Mouse (Mus musculus): ENCODE data around the gene Scarf1. TPM values are rescaled to one million over a fixed set of nuclear protein-coding genes. Genes with fewer than 3 reads are reported as not detected.

Gene Scarf1
- total and polyA plus RNA-seq, 3 experiments = 0.15 to 0.28 TPM; not detected in 1

- Histone ChIP-seq H3K4me1 (ENCODE audit: control insufficient read depth in 1 of 2, insufficient read depth in 2 of 2, low read length in 2 of 2) (peaks cover 3 to 20% of the 10 kb centered on the region in 2 experiments), H3K27ac (ENCODE audit: control insufficient read depth, low read depth, low read length) (no peak overlapping the region), H3K4me3 (ENCODE audit: control insufficient read depth in 1 of 2, insufficient read depth in 1 of 2, low read depth in 2 of 2, low read length in 2 of 2) (no peak overlapping the region), H3K36me3 (ENCODE audit: control insufficient read depth in 1 of 2, insufficient read depth in 2 of 2, low read length in 2 of 2) (peaks cover 0 to 16% of the 10 kb centered on the region in 2 experiments; a peak in 2 of 4 replicates), H3K27me3 (ENCODE audit: control insufficient read depth in 1 of 2, insufficient read depth in 2 of 2, low read length in 2 of 2) (no peaks in the 10 kb centered on the region), H3K9ac (ENCODE audit: control insufficient read depth, low read depth, low read length, poor library complexity, severe bottlenecking) (no peak overlapping the region), H3K9me3 (replicated peaks; ENCODE audit: insufficient read depth, low read length) (no peaks in the 10 kb centered on the region), H3K79me2 (ENCODE audit: control insufficient read depth, insufficient read depth, low read length, poor library complexity) (no peaks in the 10 kb centered on the region)
- DNase-seq (ENCODE audit: low read depth, low spot score) = no peak
- no peak for TF ChIP-seq UBTF (IDR thresholded peaks at IDR 0.05; ENCODE audit: borderline replicate concordance, insufficient read depth, low read depth, low read length)
- no peak for TF ChIP-seq SMC3 (IDR thresholded peaks at IDR 0.05; ENCODE audit: low read depth, low read length)
- TF ChIP-seq TAL1 (IDR thresholded peaks at IDR 0.05; ENCODE audit: low read length) = no peak
- no peak for TF ChIP-seq ETS1 (IDR thresholded peaks at IDR 0.05; ENCODE audit: low read depth, low read length)
- no peak for TF ChIP-seq MYB (IDR thresholded peaks at IDR 0.05; ENCODE audit: low read depth, low read length)
- no peak for TF ChIP-seq ZKSCAN1 (IDR thresholded peaks at IDR 0.05; ENCODE audit: low read depth, low read length)
- TF ChIP-seq ZC3H11A (IDR thresholded peaks at IDR 0.05; ENCODE audit: low read depth, low read length) = no peak
- no peak for TF ChIP-seq NRF1 (IDR thresholded peaks at IDR 0.05; ENCODE audit: insufficient read depth, low read depth, low read length, poor library complexity, severe bottlenecking)
- no peak for TF ChIP-seq CHD2 (IDR thresholded peaks at IDR 0.05; ENCODE audit: low read length)
- no peak for TF ChIP-seq POLR2AphosphoS5 (IDR thresholded peaks at IDR 0.05; ENCODE audit: borderline replicate concordance, low read depth, low read length)
- no peak for TF ChIP-seq CTCF (IDR thresholded peaks at IDR 0.05 in 2 of 3, conservative IDR thresholded peaks at IDR 0.05 in 1 of 3; ENCODE audit: control insufficient read depth in 1 of 3, insufficient read depth in 1 of 3, low read depth in 2 of 3, low read length in 3 of 3, poor library complexity in 1 of 3, severe bottlenecking in 1 of 3)
- TF ChIP-seq GATA1 (IDR thresholded peaks at IDR 0.05; ENCODE audit: low read depth, low read length) = no peak
Observed at GRCm38 (mm10) chr11:75473376-75473775, 40.0 kb upstream of the Scarf1 start.

- Histone ChIP-seq H3K27me3 (ENCODE audit: control insufficient read depth in 1 of 2, insufficient read depth in 2 of 2, low read length in 2 of 2) (no peaks in the 10 kb centered on the region), H3K27ac (ENCODE audit: control insufficient read depth, low read depth, low read length) (peak overlapping the region; percentile 53), H3K9me3 (replicated peaks; ENCODE audit: insufficient read depth, low read length) (no peaks in the 10 kb centered on the region), H3K36me3 (ENCODE audit: control insufficient read depth in 1 of 2, insufficient read depth in 2 of 2, low read length in 2 of 2) (peaks cover 22 to 27% of the 10 kb centered on the region in 2 experiments), H3K79me2 (ENCODE audit: control insufficient read depth, insufficient read depth, low read length, poor library complexity) (peaks cover 30% of the 10 kb centered on the region), H3K4me3 (ENCODE audit: control insufficient read depth in 1 of 2, insufficient read depth in 1 of 2, low read depth in 2 of 2, low read length in 2 of 2) (peak overlapping the region; percentile 36 to 51), H3K4me1 (ENCODE audit: control insufficient read depth in 1 of 2, insufficient read depth in 2 of 2, low read length in 2 of 2) (peaks cover 5 to 12% of the 10 kb centered on the region in 2 experiments; a peak in 3 of 4 replicates), H3K9ac (ENCODE audit: control insufficient read depth, low read depth, low read length, poor library complexity, severe bottlenecking) (peak overlapping the region; percentile 60)
- no peak for DNase-seq (ENCODE audit: low read depth, low spot score)
- TF ChIP-seq ZC3H11A (IDR thresholded peaks at IDR 0.05; ENCODE audit: low read depth, low read length) (no peak), TAL1 (IDR thresholded peaks at IDR 0.05; ENCODE audit: low read length) (no peak), ETS1 (IDR thresholded peaks at IDR 0.05; ENCODE audit: low read depth, low read length) (0 out of 2 replicates have a peak, but pooled peaks have one; percentile 0), MAFK (IDR thresholded peaks at IDR 0.05; ENCODE audit: borderline replicate concordance, low read depth, low read length) (0 out of 2 replicates have a peak, but pooled peaks have one; percentile 0)
Observed at GRCm38 (mm10) chr11:75486192-75486591, 27.1 kb upstream of the Scarf1 start.

Data from MEL (cell line).